Mouse (Mus musculus): ENCODE results near the gene Mosmo. TPM values are rescaled to one million over a fixed set of nuclear protein-coding genes. Genes with fewer than 3 reads are reported as not detected.
A peak's percentile ranks its signal among the peaks of the same experiment; 100 is the strongest.

The Mosmo gene
- total and polyA plus RNA-seq, 2 experiments from 2014 or later = 9.9 to 51.1 TPM

- 61% methylated on average over 6 of the region's 6 CpGs for WGBS
- H3K4me3 ChIP-seq (ENCODE audit: low read depth, low read length) = no peak within 1 kb of the TSS
- no peak for DNase-seq (ENCODE audit: low spot score)
- no peak for ATAC-seq (ENCODE audit: insufficient read depth, low read depth)
- H3K27ac ChIP-seq (ENCODE audit: low read depth) = peak within 1 kb of the TSS; percentile 26
- peaks cover 16% of the 10 kb centered on the region for H3K4me1 ChIP-seq (ENCODE audit: control insufficient read depth, insufficient read depth)
- H3K9me3 ChIP-seq (replicated peaks; ENCODE audit: control insufficient read depth, low read length) = no peaks in the 10 kb centered on the region
- no peak for TF ChIP-seq EP300 (IDR thresholded peaks at IDR 0.05; ENCODE audit: low read depth)
- TF ChIP-seq CTCF (IDR thresholded peaks at IDR 0.05; ENCODE audit: low read depth) = no peak
- no peaks in the 10 kb centered on the region for H3K27me3 ChIP-seq (ENCODE audit: control insufficient read depth, insufficient read depth, low read length)
- peak within 1 kb of the TSS; percentile 27 for H3K4me2 ChIP-seq (ENCODE audit: low read depth, low read length)
- H3K36me3 ChIP-seq (replicated peaks; ENCODE audit: control insufficient read depth, insufficient read depth, low read length) = peaks cover 6% of the 10 kb centered on the region; the same call in 1 of the 2 replicates
- no peak within 1 kb of the TSS for H3K9ac ChIP-seq (replicated peaks; ENCODE audit: low read depth, low read length)
These were observed 61.6 kb downstream of the Mosmo start, which contains the start of gene Vwa3a for GRCm38 (mm10) chr7:120739018-120739417. Gene Vwa3a (plus strand): TSS chr7:120739318.

- H3K4me1 ChIP-seq (ENCODE audit: control insufficient read depth, insufficient read depth) = peaks cover 16% of the 10 kb centered on the region
- peak; percentile 54 for TF ChIP-seq CTCF (IDR thresholded peaks at IDR 0.05; ENCODE audit: low read depth)
- no peak for TF ChIP-seq EP300 (IDR thresholded peaks at IDR 0.05; ENCODE audit: low read depth)
- H3K4me3 ChIP-seq (ENCODE audit: low read depth, low read length) = no peak overlapping the region
- no peak overlapping the region for H3K9ac ChIP-seq (replicated peaks; ENCODE audit: low read depth, low read length)
- H3K4me2 ChIP-seq (ENCODE audit: low read depth, low read length) = peak overlapping the region; percentile 27
- WGBS = 3% methylated on average over 5 of the region's 5 CpGs
- H3K27ac ChIP-seq (ENCODE audit: low read depth) = peak overlapping the region; percentile 26
- no peaks in the 10 kb centered on the region for H3K9me3 ChIP-seq (replicated peaks; ENCODE audit: control insufficient read depth, low read length)
- DNase-seq (ENCODE audit: low spot score) (peak; percentile 66), ATAC-seq (ENCODE audit: insufficient read depth, low read depth) (peak; percentile 84)
- H3K27me3 ChIP-seq (ENCODE audit: control insufficient read depth, insufficient read depth, low read length) = no peaks in the 10 kb centered on the region
- H3K36me3 ChIP-seq (replicated peaks; ENCODE audit: control insufficient read depth, insufficient read depth, low read length) = 0 out of 2 replicates have a peak, but pooled peaks cover 1% of the 10 kb centered on the region
These were observed 62.2 kb downstream of the Mosmo start for GRCm38 (mm10) chr7:120739558-120740101.

- no peak overlapping the region for H3K27ac ChIP-seq (ENCODE audit: low read depth)
These were observed 66.2 kb downstream of the Mosmo start for GRCm38 (mm10) chr7:120743366-120744351.

GRCm38 (mm10) chr7:120744606-120745005 lies 67.2 kb downstream of the Mosmo start:
- Histone ChIP-seq H3K9ac (replicated peaks; ENCODE audit: low read depth, low read length) (no peak overlapping the region), H3K9me3 (replicated peaks; ENCODE audit: control insufficient read depth, low read length) (no peaks in the 10 kb centered on the region), H3K4me3 (ENCODE audit: low read depth, low read length) (no peak overlapping the region), H3K4me2 (ENCODE audit: low read depth, low read length) (no peak overlapping the region), H3K36me3 (replicated peaks; ENCODE audit: control insufficient read depth, insufficient read depth, low read length) (no peaks in the 10 kb centered on the region), H3K4me1 (ENCODE audit: control insufficient read depth, insufficient read depth) (peaks cover 19% of the 10 kb centered on the region), H3K27ac (ENCODE audit: low read depth) (no peak overlapping the region), H3K27me3 (ENCODE audit: control insufficient read depth, insufficient read depth, low read length) (no peaks in the 10 kb centered on the region)
- no peak for TF ChIP-seq EP300 (IDR thresholded peaks at IDR 0.05; ENCODE audit: low read depth)
- TF ChIP-seq CTCF (IDR thresholded peaks at IDR 0.05; ENCODE audit: low read depth) = no peak
- no peak for ATAC-seq (ENCODE audit: insufficient read depth, low read depth)
- no peak for DNase-seq (ENCODE audit: low spot score)
- 87% methylated on average over 6 of the region's 6 CpGs for WGBS

More at GRCm38 (mm10) chr7:120743366-120744351, 66.2 kb downstream of the Mosmo start:
- H3K27me3 ChIP-seq (ENCODE audit: control insufficient read depth, insufficient read depth, low read length) = no peaks in the 10 kb centered on the region
- TF ChIP-seq EP300 (IDR thresholded peaks at IDR 0.05; ENCODE audit: low read depth) (no peak), CTCF (IDR thresholded peaks at IDR 0.05; ENCODE audit: low read depth) (no peak)
- 70% methylated on average over 14 of the region's 14 CpGs for WGBS
- DNase-seq (ENCODE audit: low spot score) = no peak
- ATAC-seq (ENCODE audit: insufficient read depth, low read depth) = no peak
- H3K4me2 ChIP-seq (ENCODE audit: low read depth, low read length) = no peak overlapping the region
- no peaks in the 10 kb centered on the region for H3K36me3 ChIP-seq (replicated peaks; ENCODE audit: control insufficient read depth, insufficient read depth, low read length)
- peaks cover 27% of the 10 kb centered on the region for H3K4me1 ChIP-seq (ENCODE audit: control insufficient read depth, insufficient read depth)
- H3K4me3 ChIP-seq (ENCODE audit: low read depth, low read length) = no peak overlapping the region
- no peak overlapping the region for H3K9ac ChIP-seq (replicated peaks; ENCODE audit: low read depth, low read length)
- no peaks in the 10 kb centered on the region for H3K9me3 ChIP-seq (replicated peaks; ENCODE audit: control insufficient read depth, low read length)

- no peaks in the 10 kb centered on the region for H3K27me3 ChIP-seq (ENCODE audit: control insufficient read depth, insufficient read depth, low read length)
- H3K27ac ChIP-seq (ENCODE audit: low read depth) = peak overlapping the region; percentile 64
- ATAC-seq (ENCODE audit: insufficient read depth, low read depth) = peak; percentile 64
- no peaks in the 10 kb centered on the region for H3K36me3 ChIP-seq (replicated peaks; ENCODE audit: control insufficient read depth, insufficient read depth, low read length)
- H3K9ac ChIP-seq (replicated peaks; ENCODE audit: low read depth, low read length) = no peak overlapping the region
- peak; percentile 71 for DNase-seq (ENCODE audit: low spot score)
- 20% methylated on average over 3 of the region's 3 CpGs for WGBS
- peaks cover 14% of the 10 kb centered on the region for H3K4me1 ChIP-seq (ENCODE audit: control insufficient read depth, insufficient read depth)
- TF ChIP-seq EP300 (IDR thresholded peaks at IDR 0.05; ENCODE audit: low read depth) = no peak; the same call in 1 of the 2 replicates
- no peak for TF ChIP-seq CTCF (IDR thresholded peaks at IDR 0.05; ENCODE audit: low read depth)
- no peak overlapping the region for H3K4me2 ChIP-seq (ENCODE audit: low read depth, low read length)
- H3K9me3 ChIP-seq (replicated peaks; ENCODE audit: control insufficient read depth, low read length) = no peaks in the 10 kb centered on the region
- no peak overlapping the region for H3K4me3 ChIP-seq (ENCODE audit: low read depth, low read length)
These were observed 68.6 kb downstream of the Mosmo start for GRCm38 (mm10) chr7:120746029-120746428.

Data from heart, postnatal 0 days (tissue).